Mouse (Mus musculus) 416B (cell line): ENCODE measurements around the gene Rasd2.
A peak's percentile ranks its signal among the peaks of the same experiment; 100 is the strongest.

Experiments
- DNase-seq: peaks from one replicate; pipeline ENCODE4 v3.0.0; 2011; ENCODE audit warnings: low read depth

Rasd2 gene

DNA sequence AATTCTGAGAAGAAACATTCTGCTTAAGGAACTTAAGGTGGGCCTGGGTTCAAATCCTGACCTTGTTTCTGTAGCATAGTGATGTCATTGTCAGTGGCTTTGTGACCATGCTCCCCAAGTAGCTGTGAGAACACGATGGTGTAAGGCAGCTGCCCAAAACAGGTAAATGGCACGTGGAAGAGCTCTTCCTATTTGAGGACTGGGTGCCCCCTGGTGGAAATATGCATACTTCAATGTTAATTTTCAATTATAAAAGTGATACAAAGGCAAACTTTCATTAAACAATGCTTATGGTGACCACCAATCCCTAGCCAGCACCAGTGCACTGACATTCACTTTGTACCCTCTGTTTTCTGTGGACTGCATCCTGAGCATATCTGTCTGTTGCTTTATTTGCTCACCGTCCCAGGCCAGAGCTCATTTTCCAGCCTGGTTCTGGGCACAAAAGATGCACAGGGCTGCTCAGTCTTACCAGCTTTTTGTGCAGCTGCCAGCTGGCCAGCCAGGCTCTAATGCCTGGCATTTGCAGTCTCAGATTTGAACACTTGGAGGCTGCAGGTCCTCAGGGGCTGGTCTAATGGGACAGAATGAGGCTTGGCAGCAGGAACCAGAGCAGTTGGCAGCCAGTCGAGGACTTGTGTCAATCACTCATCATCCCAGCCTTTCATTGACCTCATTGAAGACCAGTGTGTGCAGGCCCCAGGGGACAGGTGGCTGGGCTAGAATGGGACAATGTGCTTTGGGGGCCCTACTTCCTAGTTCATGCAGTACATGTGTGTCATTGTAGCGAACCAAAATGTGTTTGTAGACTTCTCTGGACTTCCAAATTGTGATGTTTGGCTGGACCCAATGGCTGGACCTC lies 6.4 kb downstream of the Rasd2 start:
- peak; percentile 68 for DNase-seq

DNA sequence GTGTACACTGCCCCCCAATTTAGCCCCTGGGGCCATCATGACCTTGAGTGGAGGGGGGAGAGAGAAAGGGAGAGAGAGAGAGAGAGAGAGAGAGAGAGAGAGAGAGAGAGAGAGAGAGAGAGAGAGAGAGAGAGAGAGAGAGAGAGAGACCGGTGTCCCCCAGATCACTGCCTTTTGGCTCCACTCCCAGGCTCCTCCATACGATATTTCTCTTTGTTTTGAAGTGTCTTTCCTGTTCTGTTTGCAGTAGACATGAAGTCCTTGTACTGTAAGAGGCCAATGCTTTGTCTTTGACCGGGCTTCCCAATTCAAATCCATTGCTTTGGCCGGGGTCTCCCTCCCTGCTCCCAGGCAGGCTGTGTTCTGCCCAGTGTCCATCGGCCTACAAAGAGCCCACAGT lies 8.9 kb downstream of the Rasd2 start:
- no peak for DNase-seq

DNA sequence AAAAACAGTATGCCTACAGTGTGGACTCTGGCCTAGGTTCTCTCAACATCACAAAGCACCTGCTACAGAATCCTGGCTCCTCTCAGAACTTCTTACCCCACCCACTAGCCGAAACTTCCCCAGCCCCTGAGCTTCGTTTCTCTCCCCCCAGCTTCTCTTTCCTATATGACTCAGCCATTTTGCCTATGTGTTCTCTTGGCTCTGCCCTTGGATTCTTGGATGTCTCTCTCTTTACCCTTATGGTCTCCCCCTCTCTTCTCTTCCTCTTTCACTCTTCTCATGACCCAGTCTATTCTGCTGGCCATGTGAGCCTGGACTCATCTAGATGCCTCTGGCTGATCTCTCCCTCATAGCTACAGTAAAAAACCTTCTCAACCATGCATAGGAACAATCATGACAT lies 13.0 kb downstream of the Rasd2 start:
- no peak for DNase-seq

DNA sequence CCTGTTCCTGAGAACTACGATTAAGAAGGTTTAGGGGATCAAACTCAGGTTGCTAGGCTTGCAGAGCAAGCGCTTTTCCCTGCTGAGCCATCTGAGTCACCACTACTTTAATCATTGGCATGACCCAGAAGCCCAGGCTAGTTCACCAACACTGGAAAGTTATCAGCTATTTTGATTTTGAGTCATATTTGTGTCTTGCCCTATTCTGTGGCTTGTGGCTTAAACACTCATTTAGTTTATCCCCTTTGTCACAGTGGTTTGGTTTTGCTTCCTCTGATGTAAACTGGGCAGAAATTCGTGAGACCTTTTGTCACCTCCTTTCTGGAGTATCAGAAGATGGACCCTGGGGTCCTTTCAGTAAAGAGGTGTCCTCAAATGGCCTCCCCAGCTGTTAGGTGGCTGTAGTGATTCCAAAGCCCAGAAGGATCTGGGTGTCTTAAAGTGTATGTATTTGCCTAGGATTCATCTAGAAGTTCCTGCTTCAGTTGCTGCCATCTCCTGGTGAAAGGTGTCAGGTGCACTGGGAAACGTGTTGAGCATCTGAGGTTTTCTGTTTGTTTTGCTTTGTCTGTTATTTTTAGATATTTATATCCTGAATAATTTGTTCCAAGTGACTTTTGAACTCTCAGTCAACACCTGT lies 20.3 kb downstream of the Rasd2 start:
- peak; percentile 65 for DNase-seq

DNA sequence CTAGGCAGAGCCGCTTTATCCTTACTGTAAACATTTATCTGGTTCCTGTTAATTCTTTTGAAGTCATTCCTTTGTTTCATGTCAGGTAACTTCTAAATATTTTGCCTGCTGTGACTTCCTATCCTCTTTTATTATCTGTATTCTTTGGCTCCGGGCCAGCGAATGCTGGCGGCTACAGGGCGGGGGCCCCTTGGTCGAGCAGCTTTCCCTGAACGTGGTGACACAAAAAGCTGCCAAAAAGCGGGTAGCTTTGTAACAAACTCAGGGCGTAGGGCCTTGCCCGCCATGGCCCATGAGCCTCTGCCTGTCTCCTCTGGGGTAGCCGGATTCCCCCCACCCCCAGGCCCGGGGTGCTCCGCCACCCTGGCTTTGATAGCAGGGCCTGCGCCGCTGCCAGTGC lies 33.6 kb downstream of the Rasd2 start:
- no peak for DNase-seq

DNA sequence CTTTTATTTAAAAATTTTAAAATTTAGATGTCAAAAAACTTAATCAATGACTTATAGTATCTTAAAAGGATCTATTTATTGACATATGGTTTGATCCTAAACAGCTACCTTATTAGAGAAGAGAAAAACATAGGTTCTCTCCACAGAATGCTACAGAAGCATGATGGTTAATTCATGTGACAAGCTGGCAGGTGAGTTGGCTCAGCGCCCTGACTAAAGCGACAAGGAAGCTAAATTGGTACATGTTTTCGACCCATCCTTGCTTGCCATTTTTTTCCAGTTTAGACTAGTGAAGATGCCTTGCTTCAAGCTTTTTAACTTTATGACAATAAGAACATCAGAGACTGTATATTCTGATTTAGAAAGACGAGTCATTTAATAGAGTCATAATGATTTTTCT lies 35.4 kb downstream of the Rasd2 start:
- no peak for DNase-seq

DNA sequence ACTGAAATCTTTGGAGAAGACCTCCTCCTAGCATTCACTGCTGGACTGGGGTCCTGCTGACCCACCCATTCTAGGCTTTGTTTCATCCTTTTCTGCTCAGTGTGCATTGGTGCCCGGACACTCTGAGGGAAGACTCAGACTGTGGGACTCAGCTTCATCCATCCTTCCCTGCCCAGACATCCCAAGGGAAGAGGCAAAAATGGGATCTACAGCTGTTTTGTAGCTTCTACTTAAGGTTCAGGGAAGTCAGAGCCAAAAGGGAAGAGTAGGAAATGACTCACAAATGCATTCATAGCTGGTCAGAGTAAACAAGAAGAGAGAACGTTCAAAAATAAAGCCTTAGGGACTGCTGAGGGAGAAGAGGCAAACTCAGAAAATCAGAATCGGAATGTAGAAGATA lies 40.3 kb downstream of the Rasd2 start:
- no peak for DNase-seq

DNA sequence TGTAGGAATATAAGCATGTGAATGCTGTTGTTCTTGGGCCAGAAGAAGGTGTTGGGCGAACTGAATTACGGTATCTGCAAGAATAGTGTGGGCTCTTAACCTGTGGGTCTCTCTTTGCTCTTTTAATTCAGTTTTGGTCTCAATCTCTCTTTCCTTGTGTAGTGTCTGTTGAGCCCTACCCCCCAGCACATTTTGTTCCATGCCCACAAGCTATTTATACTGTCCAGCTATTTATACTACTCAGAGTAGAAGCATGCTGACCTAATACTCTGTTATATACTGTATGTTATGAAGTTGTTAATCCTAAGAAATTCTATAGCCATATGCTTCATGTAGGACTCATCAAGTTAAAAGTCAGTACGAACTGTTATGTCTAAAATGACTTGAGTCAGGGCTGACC lies 41.9 kb downstream of the Rasd2 start:
- no peak for DNase-seq

DNA sequence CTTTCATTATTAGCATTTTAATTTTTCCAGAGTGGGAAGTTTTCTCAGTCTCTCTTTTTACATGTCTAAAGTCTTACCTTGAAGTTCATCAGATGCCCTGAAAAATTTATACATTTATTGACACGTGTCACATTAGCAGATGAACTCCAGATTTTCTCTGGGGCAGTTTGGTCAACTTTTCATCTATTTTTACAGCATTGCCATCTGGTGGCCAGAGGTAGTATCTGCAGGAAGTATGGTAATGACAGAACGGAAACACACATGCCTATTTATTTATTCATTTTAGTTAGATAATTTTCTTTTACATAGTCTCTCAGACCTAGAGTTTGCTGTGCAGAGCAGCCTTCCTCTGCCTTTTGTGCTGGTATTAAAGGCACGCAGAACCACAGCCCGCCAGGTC lies 58.4 kb downstream of the Rasd2 start:
- DNase-seq: peak; percentile 48
